Mouse (Mus musculus) mouse embryonic stem cell (cell line): ENCODE measurements at regions not wholly inside any gene's neighbourhood (a gene's known extent, or its start where the extent isn't known, plus 50 kb on each side); places are given as distances from the start of the nearest gene placed in this dataset.

Source experiments
- in situ Hi-C, 2 experiments: fragments of 300-500 bp; cut with MboI; formaldehyde crosslinking; loops; 1 replicate in 1 of 2; 3 replicates in 1 of 2; pipeline ENCODE4 v1.14.3; 2019 to 2020; ENCODE audit warnings: low sequenced_read_pairs in 2 of 2, low pct_unique_long_range_greater_than_20kb in 1 of 2, mixed read lengths in 1 of 2; ENCODE audit not compliant: unreplicated experiment in 1 of 2

DNA sequence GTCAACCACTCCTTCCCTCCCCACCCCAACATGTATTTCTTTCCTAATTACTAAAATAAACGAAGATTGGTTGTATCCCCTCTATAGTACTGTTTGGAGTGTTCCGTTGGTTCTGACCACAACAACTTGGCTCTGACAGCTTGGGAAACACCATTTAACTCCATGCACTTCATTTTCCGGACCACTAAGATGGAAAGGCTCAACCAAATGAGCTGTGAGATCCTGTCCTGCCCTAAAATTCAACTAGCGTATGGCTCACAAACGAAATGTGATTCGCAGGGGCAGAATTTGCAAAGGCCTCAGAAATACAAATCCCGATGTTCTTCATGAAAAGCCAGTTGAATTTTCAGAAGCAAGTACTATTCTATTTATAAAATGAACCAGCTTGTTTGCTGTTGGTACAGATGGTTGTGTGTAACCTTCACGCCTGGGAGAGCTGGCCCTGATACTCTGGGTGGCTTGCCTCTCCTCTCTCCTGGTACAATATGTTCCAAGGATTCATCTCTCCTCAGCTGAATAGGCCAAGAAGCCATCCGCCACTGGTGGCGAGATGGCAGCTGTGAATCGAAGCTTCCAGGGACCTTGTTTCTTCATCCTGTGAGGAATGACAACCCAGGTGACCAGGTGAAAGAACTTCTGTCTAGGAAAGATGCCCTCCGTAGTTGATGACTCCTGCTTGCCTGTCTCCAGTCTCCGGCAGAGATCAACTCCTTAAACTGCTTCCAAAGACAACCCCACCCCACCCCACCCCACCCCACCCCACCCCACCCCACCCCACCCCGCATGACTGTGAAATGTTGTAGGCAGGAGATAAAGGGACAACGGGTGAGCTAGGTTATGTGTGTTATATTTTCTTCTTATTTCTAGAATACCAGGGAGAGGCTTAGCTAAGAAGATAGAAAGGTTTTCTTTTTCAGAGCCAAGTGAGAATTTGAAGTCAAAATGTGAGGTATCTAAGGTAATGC is 237.7 kb upstream of the Map3k1 start:
- in situ Hi-C loops, result no loop called here

DNA sequence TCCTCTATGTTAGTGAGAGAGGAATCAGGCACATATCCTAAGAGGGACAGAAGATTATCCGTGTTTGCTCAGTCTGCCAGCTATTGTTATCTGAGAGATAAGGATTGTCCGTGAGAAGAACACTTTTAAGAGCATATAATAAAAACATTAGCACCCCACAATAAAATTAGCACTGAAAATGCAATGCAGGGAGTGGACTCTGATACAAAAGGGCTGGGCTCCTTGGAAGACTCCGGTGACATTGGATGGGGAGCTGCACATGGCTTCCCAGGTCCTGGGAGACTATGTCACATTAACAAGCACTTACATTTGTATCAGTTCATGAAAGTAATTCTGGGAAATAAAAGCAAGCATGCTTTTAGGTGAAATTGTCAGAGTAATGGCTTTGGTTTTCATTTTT is 238.6 kb upstream of the Map3k1 start:
- in situ Hi-C loops, result no loop called here

DNA sequence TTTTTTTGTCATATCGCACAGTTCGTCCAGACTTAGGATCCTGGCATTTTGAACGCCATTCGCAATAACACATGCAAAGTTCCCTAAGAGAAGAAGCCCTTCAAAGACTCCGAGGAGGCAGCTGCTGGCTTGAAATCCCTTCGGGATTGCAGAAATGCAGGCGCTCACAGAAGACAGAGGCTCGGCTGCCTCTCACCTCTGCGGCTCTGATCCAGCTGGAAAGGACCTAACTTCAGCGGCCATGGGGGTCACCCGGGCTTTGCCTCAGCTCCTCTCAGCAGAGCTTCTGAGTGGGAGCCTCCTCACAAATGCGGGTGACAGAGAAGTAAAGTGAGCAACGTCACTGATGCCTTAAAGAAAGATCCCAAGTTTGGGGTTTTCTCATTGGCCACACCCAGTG is 239.1 kb upstream of the Map3k1 start:
- in situ Hi-C loops, result no loop called here

GRCm38 (mm10) chr13:112048327-112048726 is 239.5 kb upstream of the Map3k1 start:
- in situ Hi-C loops, result no loop called here

- in situ Hi-C loops, result no loop called here
Observed at GRCm38 (mm10) chr13:112050892-112051291, 237.4 kb upstream of the Ankrd55 start.

DNA sequence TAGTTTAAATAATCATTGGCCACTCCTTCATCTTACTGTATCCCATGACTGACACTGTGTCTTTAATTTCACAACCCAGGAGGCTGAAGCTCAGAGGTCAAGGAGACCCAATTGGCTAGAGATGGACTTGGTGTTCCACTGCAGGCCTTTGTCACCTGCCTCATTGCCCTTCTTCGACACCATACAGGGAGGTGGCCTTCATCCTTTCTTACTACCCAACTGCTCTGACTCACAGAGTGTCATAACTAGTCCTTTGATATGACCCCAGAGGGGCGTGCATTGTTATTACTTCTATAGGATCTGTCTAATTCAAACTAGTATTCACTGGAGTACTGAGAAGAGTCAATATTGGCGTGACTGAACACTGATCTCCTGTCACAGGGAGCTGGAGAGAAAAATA is 236.2 kb upstream of the Ankrd55 start:
- in situ Hi-C loops, result no loop called here

DNA sequence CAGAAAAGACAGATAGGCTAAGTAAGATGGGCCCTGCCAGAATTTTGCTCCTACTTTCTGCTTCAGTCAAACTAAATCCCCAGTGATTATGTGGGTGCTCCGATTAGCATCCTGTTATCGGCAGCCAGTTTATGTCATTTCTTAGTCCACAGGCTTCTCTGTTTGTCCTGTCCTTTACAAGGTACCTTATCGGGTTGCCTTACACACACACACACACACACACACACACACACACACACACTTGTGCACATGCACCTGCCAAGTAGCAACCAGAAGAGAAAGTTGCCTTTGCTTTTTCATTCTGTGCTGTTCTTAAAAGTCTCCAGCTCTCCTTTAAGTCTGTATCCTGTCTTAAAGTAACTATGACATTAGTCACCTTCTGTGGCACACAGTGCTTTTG is 235.8 kb upstream of the Ankrd55 start:
- in situ Hi-C loops, result no loop called here

DNA sequence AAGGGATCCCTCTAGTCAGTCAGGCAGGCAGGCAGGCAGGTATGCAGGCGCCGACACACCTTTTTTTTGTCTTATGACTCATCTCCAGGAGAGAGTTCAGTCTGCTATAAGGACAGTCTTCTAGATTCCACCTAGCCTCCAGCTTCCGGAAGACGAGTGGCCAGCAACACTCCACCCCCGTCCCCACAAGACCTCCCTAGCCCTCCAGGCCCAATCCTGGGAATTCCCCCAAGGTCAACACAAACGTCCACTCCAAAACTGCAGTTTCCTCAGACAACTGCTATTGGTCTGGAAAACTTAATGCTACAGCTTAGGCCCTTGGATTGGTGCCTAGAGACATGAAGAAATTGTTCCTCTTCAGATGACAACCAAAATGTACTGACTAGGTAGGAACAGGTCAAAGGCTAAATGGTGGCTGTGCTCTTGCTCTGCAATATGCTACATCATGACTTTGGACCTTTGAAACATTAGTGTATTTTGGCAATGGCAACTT is 233.3 kb upstream of the Ankrd55 start:
- in situ Hi-C loops, result no loop called here

GRCm38 (mm10) chr13:112058218-112058617 is 230.0 kb upstream of the Ankrd55 start:
- in situ Hi-C loops, result no loop called here

- in situ Hi-C loops, result no loop called here
Observed at GRCm38 (mm10) chr13:112058771-112059170, 229.5 kb upstream of the Ankrd55 start.

- in situ Hi-C loops, result no loop called here
Observed at GRCm38 (mm10) chr13:112062024-112062423, 226.2 kb upstream of the Ankrd55 start.

DNA sequence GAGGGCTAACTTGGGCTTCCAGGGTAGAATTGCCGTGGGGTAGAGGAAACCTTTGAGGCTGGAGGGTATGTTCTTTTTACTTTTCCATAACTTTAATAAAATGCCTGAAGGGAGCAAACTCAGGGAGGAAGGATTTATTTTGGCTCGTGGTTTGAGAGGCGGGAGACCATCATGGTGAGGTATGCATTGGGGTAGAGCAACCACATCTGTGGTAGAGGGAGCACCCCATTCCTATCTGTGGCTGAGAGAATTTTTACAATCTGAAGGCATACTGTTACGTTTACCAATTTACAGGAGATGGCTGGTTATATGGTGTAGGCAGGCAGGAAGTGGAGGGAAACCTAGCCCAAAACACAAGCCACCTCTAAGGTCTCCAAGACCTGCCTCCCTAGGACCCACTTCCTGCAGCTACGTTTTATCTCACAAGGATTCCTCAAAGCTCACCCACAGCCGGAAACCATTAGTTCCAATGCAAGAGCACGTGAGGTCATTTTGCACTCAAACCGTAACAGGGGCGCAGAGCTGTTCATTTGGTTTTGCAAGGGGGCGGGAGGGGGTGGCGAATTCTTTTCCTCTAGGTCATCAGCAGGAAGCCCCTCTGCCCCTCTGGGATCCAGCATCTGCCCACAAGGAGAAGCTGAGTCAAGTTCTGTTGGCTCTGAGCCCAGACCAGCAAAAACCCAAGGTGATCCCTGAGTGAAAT is 224.7 kb upstream of the Ankrd55 start:
- in situ Hi-C loops, result no loop called here

GRCm38 (mm10) chr13:112064681-112065080 is 223.6 kb upstream of the Ankrd55 start:
- in situ Hi-C loops, result no loop called here

DNA sequence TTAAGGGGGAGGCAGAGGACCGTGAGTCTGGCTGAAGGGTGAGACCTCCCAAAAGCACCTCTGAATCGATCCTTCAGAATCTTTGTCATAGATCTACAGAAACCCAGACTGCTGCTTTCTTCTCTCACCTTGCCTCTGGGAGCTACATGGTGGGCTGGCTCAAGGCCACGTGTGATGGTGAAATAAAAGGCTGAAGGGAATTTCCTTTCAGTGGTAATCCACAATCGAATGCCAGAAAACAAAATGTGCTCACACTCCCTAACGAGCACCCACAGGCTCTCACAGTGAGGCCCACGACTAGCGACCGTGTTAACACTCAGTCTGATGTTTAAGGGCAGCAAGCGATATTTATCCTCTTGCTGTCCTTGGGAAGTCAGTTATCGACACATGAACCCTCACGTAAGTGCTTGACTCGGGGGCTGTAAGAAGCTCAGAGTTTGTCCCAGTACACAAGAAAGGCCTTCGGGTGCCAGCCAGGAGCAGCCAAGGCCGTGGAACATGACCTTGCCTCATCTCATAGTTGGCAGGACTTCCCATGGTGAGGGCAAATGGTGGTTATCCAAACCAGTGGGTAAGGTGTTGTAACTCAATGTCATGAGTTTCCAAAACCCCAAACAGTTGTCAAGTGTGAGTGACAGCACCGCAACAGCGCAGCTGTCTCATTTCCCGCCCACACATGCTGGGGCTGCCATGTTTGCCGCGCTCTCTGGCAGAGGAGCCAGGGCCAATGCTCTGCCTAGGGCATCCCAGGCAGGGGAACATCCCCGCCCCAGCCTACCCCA is 221.0 kb upstream of the Ankrd55 start:
- in situ Hi-C loops, result no loop called here

DNA sequence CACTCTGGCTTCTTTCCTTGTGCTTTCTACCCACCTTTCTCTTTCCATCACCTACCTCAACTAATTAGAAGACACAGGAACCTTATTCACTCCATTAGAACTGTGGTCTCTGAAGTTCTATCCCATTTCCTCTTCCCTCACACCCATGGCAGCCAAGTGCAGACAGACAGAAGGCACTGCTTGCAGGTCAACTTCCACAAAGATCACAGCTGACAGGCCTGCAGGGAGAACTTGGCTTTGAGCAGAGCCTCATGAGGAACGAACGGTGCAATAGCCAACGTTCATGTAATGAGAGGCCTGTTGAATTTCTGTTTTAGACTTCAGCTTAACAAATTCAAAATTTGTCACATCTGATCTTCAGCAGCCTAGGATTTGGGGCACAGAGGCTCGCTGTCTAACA is 217.5 kb upstream of the Ankrd55 start:
- in situ Hi-C loops, result no loop called here

- in situ Hi-C loops, result no loop called here
Observed at GRCm38 (mm10) chr13:112071209-112071955, 216.9 kb upstream of the Ankrd55 start.

GRCm38 (mm10) chr13:112071956-112072314 is 216.3 kb upstream of the Ankrd55 start:
- in situ Hi-C loops, result no loop called here
